Mouse (Mus musculus) forebrain, embryonic 11.5 days (tissue): ENCODE data around the gene Supt3. TPM values are rescaled to one million over a fixed set of nuclear protein-coding genes. Genes with fewer than 3 reads are reported as not detected.

Experiments
- ATAC-seq: fragments of 200-750 bp; cut with Nextera tagmentation; replicated peaks from 2 replicates; pipeline ENCODE4 v1.8.0; 2017; ENCODE audit warnings: moderate TSS enrichment; ENCODE audit not compliant: low FRiP score
- DNase-seq: peaks from one replicate; pipeline ENCODE4 v3.0.0-alpha.2; 2017; ENCODE audit warnings: low spot score
- H3K27ac ChIP-seq: fragments of 300-500 bp; sonication (generic); 2 replicates; pipeline ENCODE4 v1.5.1; 2014; ENCODE audit warnings: low read depth, low read length
- H3K27me3 ChIP-seq: fragments of 300-500 bp; sonication (generic); 2 replicates; pipeline ENCODE4 v1.6.1; 2014; ENCODE audit warnings: mild to moderate bottlenecking, low read length, mixed read lengths; ENCODE audit not compliant: control insufficient read depth, insufficient read depth
- H3K36me3 ChIP-seq: fragments of 300-500 bp; sonication (generic); 2 replicates; pipeline ENCODE4 v1.6.1; 2014; ENCODE audit warnings: mild to moderate bottlenecking, low read length, moderate library complexity, mixed read lengths; ENCODE audit not compliant: control insufficient read depth, insufficient read depth
- H3K4me1 ChIP-seq: fragments of 300-500 bp; sonication (generic); replicated peaks from 2 replicates; pipeline ENCODE4 v1.6.1; 2014; ENCODE audit warnings: low read length, mixed read lengths; ENCODE audit not compliant: control insufficient read depth, insufficient read depth
- H3K4me2 ChIP-seq: fragments of 300-500 bp; sonication (generic); 2 replicates; pipeline ENCODE4 v1.6.1; 2014; ENCODE audit warnings: low read depth, mild to moderate bottlenecking, low read length, moderate library complexity, mixed read lengths; ENCODE audit not compliant: severe bottlenecking
- H3K4me3 ChIP-seq: fragments of 300-500 bp; sonication (generic); 2 replicates; pipeline ENCODE4 v1.5.1; 2014; ENCODE audit warnings: low read depth, low read length
- H3K9ac ChIP-seq: fragments of 300-500 bp; sonication (generic); 2 replicates; pipeline ENCODE4 v1.6.1; 2014; ENCODE audit warnings: low read length
- H3K9me3 ChIP-seq: fragments of 300-500 bp; sonication (generic); 2 replicates; pipeline ENCODE4 v1.6.1; 2016; ENCODE audit warnings: low read length, mixed read lengths; ENCODE audit not compliant: control insufficient read depth
- WGBS: fragments of 180-500 bp; shearing (Covaris S2); extraction: QIAGEN DNeasy Blood & Tissue Kit; methylation state at CpG from one replicate; pipeline ENCODE4 v1.1.7; 2014; 5-methylcytosine and 5-hydroxymethylcytosine counted together
- polyA plus RNA-seq: library from polyadenylated mRNA; unstranded; fragments of >200 nt; fragmentation: Nextera tagmentation; extraction: Ambion mirVana; gene quantifications from 2 replicates; pipeline ENCODE4 v1.2.1, GENCODE M21; 2014

Supt3 gene
- polyA plus RNA-seq, 1 experiment from 2014 or later: 24.9 TPM

GRCm38 (mm10) chr17:45153721-45154120, 376.8 kb downstream of the Supt3 start:
- H3K4me2 ChIP-seq: no peak overlapping the region
- DNase-seq: peak; percentile 56
- H3K9ac ChIP-seq: no peak overlapping the region
- 2% methylated on average over 6 of the region's 6 CpGs for WGBS
- no peaks in the 10 kb centered on the region for H3K27me3 ChIP-seq
- H3K9me3 ChIP-seq: no peaks in the 10 kb centered on the region
- no peak overlapping the region for H3K27ac ChIP-seq
- ATAC-seq: no peak
- H3K36me3 ChIP-seq: no peaks in the 10 kb centered on the region
- H3K4me1 ChIP-seq: peaks cover 6% of the 10 kb centered on the region; the same call in 1 of the 2 replicates
- no peak overlapping the region for H3K4me3 ChIP-seq

GRCm38 (mm10) chr17:45158171-45158691, 381.3 kb downstream of the Supt3 start:
- Histone ChIP-seq H3K9me3 (no peaks in the 10 kb centered on the region), H3K36me3 (no peaks in the 10 kb centered on the region), H3K4me3 (no peak overlapping the region), H3K4me2 (no peak overlapping the region), H3K27me3 (no peaks in the 10 kb centered on the region), H3K9ac (no peak overlapping the region), H3K4me1 (peaks cover 6% of the 10 kb centered on the region; the same call in 1 of the 2 replicates), H3K27ac (no peak overlapping the region)
- 78% methylated on average over 16 of the region's 16 CpGs for WGBS
- DNase-seq (peak; percentile 58), ATAC-seq (no peak)

DNA sequence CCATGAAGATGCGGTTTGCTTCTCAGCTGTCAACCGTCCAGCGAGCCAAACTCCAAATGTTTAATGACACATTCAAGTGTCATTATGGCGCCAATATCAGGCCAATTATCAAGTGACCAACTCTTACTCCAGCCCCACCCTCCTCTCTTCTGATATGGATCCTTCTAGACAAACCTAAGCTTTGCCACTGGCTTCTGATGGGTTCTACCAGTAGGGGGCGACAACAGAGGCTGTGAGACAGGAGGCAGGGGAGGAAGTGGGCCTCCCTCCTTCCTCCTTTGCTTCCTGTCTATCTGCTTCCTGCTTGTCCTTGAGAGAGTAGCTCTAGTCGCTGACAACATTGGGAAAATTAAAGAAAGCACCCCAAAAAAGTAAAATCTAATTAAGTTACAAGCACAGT, 383.7 kb downstream of the Supt3 start:
- H3K27ac ChIP-seq: no peak overlapping the region
- H3K4me1 ChIP-seq: no peaks in the 10 kb centered on the region
- H3K4me3 ChIP-seq: no peak overlapping the region
- 85% methylated on average over 6 of the region's 6 CpGs for WGBS
- ATAC-seq: no peak
- H3K4me2 ChIP-seq: no peak overlapping the region
- no peaks in the 10 kb centered on the region for H3K27me3 ChIP-seq
- no peak for DNase-seq
- no peaks in the 10 kb centered on the region for H3K36me3 ChIP-seq
- no peaks in the 10 kb centered on the region for H3K9me3 ChIP-seq
- H3K9ac ChIP-seq: no peak overlapping the region

DNA sequence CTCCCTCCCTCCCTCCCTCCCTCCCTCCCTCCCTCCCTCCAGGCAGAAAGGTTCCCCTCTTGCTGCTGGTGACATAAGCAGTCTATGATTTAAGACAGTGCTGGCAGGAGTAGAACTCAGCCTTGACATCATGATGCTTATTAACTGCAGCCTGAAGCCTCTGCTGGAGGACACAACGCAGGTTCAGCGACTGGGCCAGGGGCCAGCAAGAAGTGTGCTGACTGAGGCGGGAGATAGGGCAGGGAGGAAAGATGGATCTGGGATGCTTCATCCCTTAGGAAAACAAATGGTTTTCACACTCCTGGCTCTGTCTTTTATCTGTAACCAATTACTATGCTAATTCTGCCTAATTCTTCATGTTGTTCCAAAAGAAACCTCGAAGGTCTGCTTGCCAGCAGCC, 388.8 kb downstream of the Supt3 start:
- ATAC-seq (no peak), DNase-seq (no peak)
- H3K4me3 ChIP-seq: no peak overlapping the region
- no peak overlapping the region for H3K27ac ChIP-seq
- no peak overlapping the region for H3K9ac ChIP-seq
- WGBS: 53% methylated on average over 4 of the region's 4 CpGs
- H3K4me2 ChIP-seq: no peak overlapping the region
- H3K4me1 ChIP-seq: no peaks in the 10 kb centered on the region
- H3K27me3 ChIP-seq: no peaks in the 10 kb centered on the region
- no peaks in the 10 kb centered on the region for H3K36me3 ChIP-seq
- H3K9me3 ChIP-seq: no peaks in the 10 kb centered on the region

Other genes starting within 250 kb of the Supt3 start
- gene Runx2, start 37.6 kb downstream of the Supt3 start, polyA plus RNA-seq: 2.1 and 2.2 TPM in 2 replicates